Mouse (Mus musculus): ENCODE data around the gene Gtf3c5.

Gene Gtf3c5

DNA sequence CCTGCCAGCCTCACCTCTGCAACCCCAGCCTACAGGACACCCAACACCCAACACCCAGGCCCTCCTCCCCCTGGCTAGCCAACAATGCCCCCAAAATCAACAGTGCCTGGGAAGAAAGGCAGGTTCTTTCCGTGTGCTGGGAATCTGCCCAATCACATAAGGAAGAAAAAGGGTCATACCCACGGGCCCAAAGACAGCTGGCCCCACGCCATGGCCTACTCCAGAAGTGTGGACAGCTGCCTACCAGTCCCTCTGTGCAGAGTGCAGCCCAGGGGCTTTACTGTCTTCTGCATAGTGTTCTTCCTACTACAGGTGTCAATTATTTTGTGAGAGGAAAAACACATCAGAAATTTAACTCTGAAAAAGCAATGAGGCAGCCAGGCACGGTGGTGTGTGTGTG is 8.2 kb downstream of the Gtf3c5 start:
- Histone ChIP-seq H3K4me1 (replicated peaks; ENCODE audit: low read depth, low read length) (no peaks in the 10 kb centered on the region), H3K9me3 (ENCODE audit: low read length) (no peaks in the 10 kb centered on the region), H3K27me3 (ENCODE audit: insufficient read depth, low read length) (no peaks in the 10 kb centered on the region), H3K36me3 (ENCODE audit: insufficient read depth, low read length) (peaks cover 99% of the 10 kb centered on the region), H3K4me3 (replicated peaks; ENCODE audit: low read length) (no peak overlapping the region)
- TF ChIP-seq NANOG (IDR thresholded peaks at IDR 0.05; ENCODE audit: borderline replicate concordance, low read length) (no peak), CTCF (conservative IDR thresholded peaks at IDR 0.05; ENCODE audit: low read length) (no peak)

DNA sequence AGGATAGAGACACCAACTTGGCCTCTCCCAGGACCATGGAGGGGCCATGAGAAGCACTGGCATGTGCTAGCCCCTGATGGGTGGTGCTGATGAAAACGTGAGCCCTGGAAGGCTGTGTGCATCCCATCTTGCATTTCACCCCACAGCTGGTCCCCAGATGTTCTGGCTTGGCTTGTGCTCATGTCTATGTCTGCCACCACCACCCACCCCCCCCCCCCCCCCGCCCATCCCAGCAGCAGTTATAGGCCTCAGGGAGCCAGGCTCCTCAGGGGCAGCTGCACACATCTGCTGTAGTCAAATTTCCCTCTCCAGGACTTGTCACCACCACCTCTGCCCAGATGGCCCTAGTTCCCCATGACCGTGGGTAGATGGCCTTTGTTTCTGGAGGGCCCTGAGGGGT is 13.6 kb downstream of the Gtf3c5 start:
- H3K4me1 ChIP-seq (replicated peaks; ENCODE audit: low read depth, low read length), result peaks cover 8% of the 10 kb centered on the region
- TF ChIP-seq POU5F1 (IDR thresholded peaks at IDR 0.05; ENCODE audit: borderline replicate concordance, low read length), result no peak

DNA sequence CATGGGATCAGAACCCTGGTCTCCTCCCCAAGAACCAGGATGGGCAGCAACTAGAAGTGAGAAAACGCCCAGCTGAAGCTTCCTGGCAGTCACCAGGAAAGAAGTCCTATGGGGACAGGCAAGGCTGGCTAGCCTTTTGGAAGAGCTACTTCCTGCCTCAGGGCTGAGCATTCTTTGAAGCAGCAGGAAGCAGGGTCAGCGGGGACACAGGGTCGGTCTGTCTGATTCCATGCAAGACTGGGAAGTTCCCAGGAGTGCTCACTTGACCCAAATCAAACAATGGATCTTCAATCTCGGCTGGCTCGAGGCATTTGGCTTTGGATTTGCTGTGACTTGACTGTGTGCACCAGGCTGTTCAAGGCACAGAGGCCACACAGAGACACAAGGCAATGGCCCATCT is 17.0 kb downstream of the Gtf3c5 start:
- H3K4me3 ChIP-seq (replicated peaks; ENCODE audit: low read length), result no peak overlapping the region
- no peaks in the 10 kb centered on the region for H3K9me3 ChIP-seq (ENCODE audit: low read length)
- 0 out of 2 replicates have a peak, but pooled peaks cover under 1% of the 10 kb centered on the region for H3K27me3 ChIP-seq (ENCODE audit: insufficient read depth, low read length)
- no peak for TF ChIP-seq NANOG (IDR thresholded peaks at IDR 0.05; ENCODE audit: borderline replicate concordance, low read length)
- no peak for TF ChIP-seq POU5F1 (IDR thresholded peaks at IDR 0.05; ENCODE audit: borderline replicate concordance, low read length)
- no peak for TF ChIP-seq CTCF (conservative IDR thresholded peaks at IDR 0.05; ENCODE audit: low read length)
- H3K4me1 ChIP-seq (replicated peaks; ENCODE audit: low read depth, low read length), result peaks cover 18% of the 10 kb centered on the region
- H3K36me3 ChIP-seq (ENCODE audit: insufficient read depth, low read length), result peaks cover 67% of the 10 kb centered on the region

More for the DNA sequence above, 13.6 kb downstream of the Gtf3c5 start:
- H3K27me3 ChIP-seq (ENCODE audit: insufficient read depth, low read length), result no peaks in the 10 kb centered on the region
- no peaks in the 10 kb centered on the region for H3K9me3 ChIP-seq (ENCODE audit: low read length)
- no peak overlapping the region for H3K4me3 ChIP-seq (replicated peaks; ENCODE audit: low read length)
- H3K36me3 ChIP-seq (ENCODE audit: insufficient read depth, low read length), result peaks cover 98% of the 10 kb centered on the region

DNA sequence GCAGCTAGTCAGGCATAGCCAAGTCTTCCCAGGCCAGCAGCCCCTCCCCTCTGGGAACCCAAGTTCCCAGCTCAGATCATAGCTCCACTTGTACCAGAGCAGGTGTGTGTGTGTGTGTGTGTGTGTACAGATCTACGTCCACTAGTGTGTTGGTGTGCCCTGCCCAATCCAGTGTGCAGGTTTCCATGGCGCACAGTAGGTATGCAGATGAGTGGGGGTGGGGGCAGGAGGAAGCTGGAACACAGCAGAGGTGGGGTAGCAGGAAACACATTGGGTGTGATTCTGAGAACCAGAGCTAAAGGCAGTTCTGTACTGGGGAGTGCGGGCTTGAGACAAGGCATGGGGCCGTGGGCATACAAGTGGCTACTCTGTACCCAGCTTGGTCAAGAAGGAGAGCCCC is 19.2 kb downstream of the Gtf3c5 start:
- Histone ChIP-seq H3K9me3 (ENCODE audit: low read length) (no peaks in the 10 kb centered on the region), H3K4me1 (replicated peaks; ENCODE audit: low read depth, low read length) (peaks cover 18% of the 10 kb centered on the region), H3K27me3 (ENCODE audit: insufficient read depth, low read length) (peaks cover 8% of the 10 kb centered on the region; the same call in 1 of the 2 replicates), H3K4me3 (replicated peaks; ENCODE audit: low read length) (no peak overlapping the region), H3K36me3 (ENCODE audit: insufficient read depth, low read length) (peaks cover 46% of the 10 kb centered on the region)
- TF ChIP-seq CTCF (conservative IDR thresholded peaks at IDR 0.05; ENCODE audit: low read length), result no peak

DNA sequence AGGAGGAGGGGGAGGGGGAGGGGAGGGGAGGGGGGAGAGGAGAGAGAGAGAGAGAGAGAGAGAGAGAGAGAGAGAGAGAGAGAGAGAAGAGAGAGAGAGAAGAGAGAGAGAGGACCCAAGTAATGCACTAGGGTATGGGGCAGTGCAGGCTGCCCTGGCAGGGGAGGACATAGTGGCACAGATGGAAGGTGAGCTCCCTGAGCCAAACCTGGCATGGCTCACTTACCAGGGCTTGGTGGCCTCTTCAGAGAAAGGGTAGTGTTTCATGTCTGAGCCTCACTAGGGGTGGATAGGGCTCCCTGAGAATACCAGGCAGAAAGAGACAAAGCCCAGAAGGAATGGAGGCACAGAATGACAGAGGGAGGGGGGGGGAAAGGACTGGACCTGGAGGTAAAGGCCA is 19.7 kb downstream of the Gtf3c5 start:
- Histone ChIP-seq H3K9me3 (ENCODE audit: low read length) (no peaks in the 10 kb centered on the region), H3K36me3 (ENCODE audit: insufficient read depth, low read length) (peaks cover 41% of the 10 kb centered on the region), H3K4me3 (replicated peaks; ENCODE audit: low read length) (no peak overlapping the region), H3K4me1 (replicated peaks; ENCODE audit: low read depth, low read length) (peaks cover 18% of the 10 kb centered on the region), H3K27me3 (ENCODE audit: insufficient read depth, low read length) (peaks cover 8% of the 10 kb centered on the region; the same call in 1 of the 2 replicates)
- TF ChIP-seq CTCF (conservative IDR thresholded peaks at IDR 0.05; ENCODE audit: low read length) (no peak), NANOG (IDR thresholded peaks at IDR 0.05; ENCODE audit: borderline replicate concordance, low read length) (no peak), POU5F1 (IDR thresholded peaks at IDR 0.05; ENCODE audit: borderline replicate concordance, low read length) (no peak)

DNA sequence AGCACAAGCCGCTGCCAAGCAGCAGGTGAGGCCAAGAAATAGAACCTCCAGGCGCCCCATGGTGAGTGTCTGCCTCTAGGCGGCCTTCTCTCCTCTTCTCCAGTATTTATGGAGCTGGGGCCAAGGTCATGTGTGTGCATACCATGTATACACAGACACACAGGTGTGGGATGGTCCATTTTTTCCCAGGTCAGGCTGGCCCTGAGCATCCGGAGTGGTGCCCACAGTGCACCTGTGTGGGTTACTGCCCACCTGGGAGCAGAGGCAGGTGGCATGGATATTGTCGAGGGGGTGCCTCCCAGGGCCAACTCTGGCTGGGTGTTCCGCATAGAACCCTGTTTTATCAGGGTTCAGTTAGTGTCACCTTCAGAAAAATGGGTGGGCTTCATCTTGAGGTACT is 20.2 kb downstream of the Gtf3c5 start, which contains the start of gene Cel:
Cel (minus strand) TSS at position 101 of the 400 bp plus-strand sequence.
- TF ChIP-seq CTCF (conservative IDR thresholded peaks at IDR 0.05; ENCODE audit: low read length), result no peak
- no peak for TF ChIP-seq POU5F1 (IDR thresholded peaks at IDR 0.05; ENCODE audit: borderline replicate concordance, low read length)
- no peak for TF ChIP-seq NANOG (IDR thresholded peaks at IDR 0.05; ENCODE audit: borderline replicate concordance, low read length)
- Histone ChIP-seq H3K36me3 (ENCODE audit: insufficient read depth, low read length) (peaks cover 35% of the 10 kb centered on the region), H3K4me3 (replicated peaks; ENCODE audit: low read length) (no peak within 1 kb of the TSS), H3K4me1 (replicated peaks; ENCODE audit: low read depth, low read length) (peaks cover 18% of the 10 kb centered on the region), H3K27me3 (ENCODE audit: insufficient read depth, low read length) (peaks cover 8% of the 10 kb centered on the region; the same call in 1 of the 2 replicates), H3K9me3 (ENCODE audit: low read length) (no peaks in the 10 kb centered on the region)

DNA sequence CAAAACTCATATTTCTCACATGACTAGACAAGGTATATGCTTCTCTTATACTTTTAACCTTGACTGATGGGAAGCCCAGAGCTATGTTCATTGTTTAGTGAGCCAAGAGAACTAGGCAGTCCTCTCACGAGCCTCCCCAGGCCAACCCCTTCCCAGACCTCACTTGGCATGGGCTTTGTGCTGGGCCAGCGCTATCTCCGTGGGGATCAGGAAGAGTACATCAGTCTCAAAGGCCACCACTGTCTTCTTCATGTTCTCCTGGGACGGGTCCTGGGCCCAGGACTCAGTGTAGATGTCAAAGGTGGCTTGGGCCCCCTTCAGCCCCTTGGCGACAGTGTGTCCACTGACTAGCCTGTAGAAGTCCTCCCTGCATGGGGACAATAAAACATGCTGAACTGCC is 26.1 kb downstream of the Gtf3c5 start:
- H3K27me3 ChIP-seq (ENCODE audit: insufficient read depth, low read length), result peaks cover 8% of the 10 kb centered on the region; the same call in 1 of the 2 replicates
- H3K4me1 ChIP-seq (replicated peaks; ENCODE audit: low read depth, low read length), result no peaks in the 10 kb centered on the region; the same call in 1 of the 2 replicates
- TF ChIP-seq POU5F1 (IDR thresholded peaks at IDR 0.05; ENCODE audit: borderline replicate concordance, low read length) (no peak), NANOG (IDR thresholded peaks at IDR 0.05; ENCODE audit: borderline replicate concordance, low read length) (no peak), CTCF (conservative IDR thresholded peaks at IDR 0.05; ENCODE audit: low read length) (no peak)
- H3K36me3 ChIP-seq (ENCODE audit: insufficient read depth, low read length), result peaks cover 19% of the 10 kb centered on the region
- H3K4me3 ChIP-seq (replicated peaks; ENCODE audit: low read length), result no peak overlapping the region
- H3K9me3 ChIP-seq (ENCODE audit: low read length), result no peaks in the 10 kb centered on the region

DNA sequence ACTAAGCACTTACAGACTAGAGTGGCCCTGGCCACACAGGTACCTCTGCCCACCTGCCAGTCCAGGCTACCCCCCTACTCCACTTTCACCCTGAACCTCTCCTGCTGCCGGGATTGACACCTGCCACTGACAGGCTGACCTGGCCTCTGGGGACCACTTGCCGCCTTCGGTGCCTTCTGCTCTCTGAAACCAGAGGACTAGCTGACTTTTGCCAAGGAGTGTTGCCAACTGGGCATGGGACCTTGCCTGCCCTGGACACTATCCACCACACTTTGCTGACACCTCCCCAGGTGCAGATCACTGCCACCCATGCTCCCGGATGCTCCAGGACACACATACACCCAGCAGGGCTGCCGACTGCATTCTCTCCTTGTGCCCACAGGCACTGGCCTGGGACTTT is 31.2 kb downstream of the Gtf3c5 start:
- Histone ChIP-seq H3K9me3 (ENCODE audit: low read length) (no peaks in the 10 kb centered on the region), H3K27me3 (ENCODE audit: insufficient read depth, low read length) (no peaks in the 10 kb centered on the region; the same call in 1 of the 2 replicates), H3K4me1 (replicated peaks; ENCODE audit: low read depth, low read length) (peaks cover 19% of the 10 kb centered on the region), H3K4me3 (replicated peaks; ENCODE audit: low read length) (no peak overlapping the region), H3K36me3 (ENCODE audit: insufficient read depth, low read length) (peaks cover 69% of the 10 kb centered on the region)
- TF ChIP-seq NANOG (IDR thresholded peaks at IDR 0.05; ENCODE audit: borderline replicate concordance, low read length) (no peak), POU5F1 (IDR thresholded peaks at IDR 0.05; ENCODE audit: borderline replicate concordance, low read length) (no peak), CTCF (conservative IDR thresholded peaks at IDR 0.05; ENCODE audit: low read length) (no peak)

DNA sequence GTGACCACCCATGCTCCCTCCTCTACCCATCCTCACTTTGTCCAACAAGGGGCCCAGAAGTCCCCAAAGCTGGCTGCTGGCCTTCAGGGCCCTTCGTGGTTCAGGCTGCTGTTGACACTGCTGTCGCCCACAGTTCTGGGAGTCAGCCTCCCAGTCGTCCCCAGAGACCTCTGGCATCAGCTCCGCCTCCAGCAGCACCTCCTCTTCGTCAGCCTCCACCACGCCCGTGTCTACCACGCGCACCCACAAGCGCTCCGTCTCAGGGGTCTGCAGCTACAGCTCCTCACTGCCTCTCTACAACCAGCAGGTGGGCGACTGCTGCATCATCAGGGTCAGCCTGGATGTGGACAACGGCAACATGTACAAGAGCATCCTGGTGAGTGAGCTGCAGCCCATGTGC is 34.4 kb downstream of the Gtf3c5 start:
- H3K4me1 ChIP-seq (replicated peaks; ENCODE audit: low read depth, low read length), result peaks cover 32% of the 10 kb centered on the region
- H3K27me3 ChIP-seq (ENCODE audit: insufficient read depth, low read length), result no peaks in the 10 kb centered on the region
- TF ChIP-seq POU5F1 (IDR thresholded peaks at IDR 0.05; ENCODE audit: borderline replicate concordance, low read length), result no peak
- no peak for TF ChIP-seq CTCF (conservative IDR thresholded peaks at IDR 0.05; ENCODE audit: low read length)
- no peak for TF ChIP-seq NANOG (IDR thresholded peaks at IDR 0.05; ENCODE audit: borderline replicate concordance, low read length)
- H3K9me3 ChIP-seq (ENCODE audit: low read length), result no peaks in the 10 kb centered on the region
- no peak overlapping the region for H3K4me3 ChIP-seq (replicated peaks; ENCODE audit: low read length)
- H3K36me3 ChIP-seq (ENCODE audit: insufficient read depth, low read length), result peaks cover 97% of the 10 kb centered on the region
